Mouse (Mus musculus): ENCODE results near the gene Vps25.

Gene Vps25

DNA sequence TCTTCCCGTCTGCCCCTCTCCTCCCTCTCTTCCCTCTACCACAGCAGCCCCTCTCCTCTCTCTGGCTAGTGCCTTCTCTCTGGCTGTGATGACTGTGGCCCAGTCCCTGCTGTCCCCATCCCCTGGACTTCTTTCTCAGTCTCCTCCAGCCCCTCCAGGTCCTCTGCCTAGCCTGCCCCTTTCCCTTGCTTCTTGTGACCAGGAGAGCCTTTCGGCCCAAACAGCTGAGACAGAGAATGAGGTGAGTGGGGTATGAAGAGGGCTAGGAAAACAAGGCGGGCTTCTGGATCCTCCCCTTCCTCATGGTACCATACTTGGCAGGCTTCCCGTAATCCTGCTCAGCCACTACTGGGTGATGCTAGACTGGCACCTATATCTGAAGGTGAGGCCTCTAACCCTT lies 21.8 kb downstream of the Vps25 start:
- in situ Hi-C loops (cut with MboI, MseI), result no loop called here

DNA sequence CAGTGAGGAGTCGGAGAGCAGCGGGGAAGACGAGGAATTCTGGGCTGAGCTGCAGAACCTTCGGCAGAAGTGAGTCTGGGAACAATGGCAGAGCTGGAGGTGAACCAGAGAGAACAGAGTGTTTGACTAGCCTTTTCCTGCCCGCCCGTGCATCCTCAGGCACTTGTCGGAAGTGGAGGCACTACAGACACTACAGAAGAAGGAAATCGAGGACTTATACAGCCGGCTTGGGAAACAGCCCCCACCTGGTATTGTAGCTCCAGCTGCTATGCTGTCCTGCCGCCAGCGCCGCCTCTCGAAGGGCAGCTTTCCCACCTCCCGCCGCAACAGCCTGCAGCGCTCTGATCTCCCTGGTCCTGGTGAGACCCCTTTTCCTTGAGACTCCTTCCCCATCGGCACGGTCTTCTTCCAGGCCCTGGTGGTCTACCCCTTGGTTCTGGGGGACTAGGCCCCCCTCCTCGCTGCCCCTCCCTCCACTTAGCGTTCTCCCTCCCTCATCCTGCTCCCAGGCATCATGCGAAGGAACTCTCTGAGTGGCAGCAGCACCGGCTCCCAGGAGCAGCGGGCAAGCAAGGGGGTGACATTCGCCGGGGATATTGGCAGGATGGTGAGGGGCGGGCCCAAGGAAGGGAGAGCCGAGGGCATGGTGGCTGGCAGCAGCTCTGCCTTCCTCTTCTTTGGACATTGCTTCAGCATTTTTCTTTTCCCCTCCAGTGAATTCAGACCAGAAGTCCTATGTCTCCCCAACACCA lies 23.0 kb downstream of the Vps25 start:
- in situ Hi-C loops (cut with MboI, MseI), result no loop called here

- in situ Hi-C loops (cut with MboI, MseI), result no loop called here
Observed at GRCm38 (mm10) chr11:101277381-101278222, 24.1 kb downstream of the Vps25 start.

DNA sequence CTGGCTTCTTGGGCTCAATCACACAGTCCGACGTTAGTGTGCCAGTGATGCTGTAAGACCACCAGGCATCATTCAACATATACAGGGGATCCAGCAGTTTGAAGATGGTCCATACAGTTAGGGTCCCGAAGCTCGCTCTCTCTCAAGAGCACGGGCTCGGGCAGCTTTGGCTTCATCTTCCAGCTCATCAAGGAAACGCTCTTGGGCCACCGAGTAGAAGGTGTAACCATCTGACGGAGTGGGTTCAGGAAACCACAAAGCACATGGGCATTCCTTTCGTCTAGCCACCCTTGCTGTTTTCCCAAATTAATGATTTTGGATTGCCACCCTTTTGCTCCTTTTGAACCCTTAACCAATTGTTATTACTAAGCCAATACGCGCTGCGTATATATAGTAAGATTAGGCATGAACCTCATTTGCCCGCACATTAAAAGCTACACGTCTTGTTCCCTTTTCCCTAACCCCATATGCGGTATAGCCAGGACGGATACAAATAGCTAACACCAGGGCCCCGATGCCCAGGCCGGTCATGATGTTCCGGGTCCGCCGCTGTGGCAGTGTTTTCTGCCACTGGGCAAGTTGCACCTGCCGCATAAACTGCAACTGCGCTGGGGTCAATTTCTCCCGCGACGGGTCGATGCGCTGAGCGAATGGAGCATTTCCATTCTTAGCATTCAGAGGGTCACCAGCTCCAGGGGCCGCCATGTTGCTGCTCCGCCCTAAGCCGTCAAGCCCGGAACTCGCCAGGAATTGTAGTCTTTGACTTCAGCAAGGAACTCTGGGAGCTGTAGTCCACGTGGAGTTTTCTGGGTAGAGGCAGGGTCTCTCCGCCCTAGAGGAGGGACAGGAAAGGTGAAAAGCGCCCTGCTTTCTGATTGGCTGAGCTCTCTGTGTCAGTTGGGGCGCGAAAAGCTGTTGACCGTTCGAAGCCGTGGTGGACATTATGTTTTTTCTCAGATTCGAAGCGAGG lies 25.0 kb downstream of the Vps25 start, which contains the start of the genes Cntd1 and Coa3:
Cntd1 (plus strand) TSS at position 790 of the 970 bp plus-strand sequence.
Coa3 (minus strand) TSS at position 892 of the 970 bp plus-strand sequence.
- in situ Hi-C loops (cut with MboI, MseI), result no loop called here

- in situ Hi-C loops (cut with MboI, MseI), result no loop called here
Observed at GRCm38 (mm10) chr11:101279193-101279569, 25.7 kb downstream of the Vps25 start.

DNA sequence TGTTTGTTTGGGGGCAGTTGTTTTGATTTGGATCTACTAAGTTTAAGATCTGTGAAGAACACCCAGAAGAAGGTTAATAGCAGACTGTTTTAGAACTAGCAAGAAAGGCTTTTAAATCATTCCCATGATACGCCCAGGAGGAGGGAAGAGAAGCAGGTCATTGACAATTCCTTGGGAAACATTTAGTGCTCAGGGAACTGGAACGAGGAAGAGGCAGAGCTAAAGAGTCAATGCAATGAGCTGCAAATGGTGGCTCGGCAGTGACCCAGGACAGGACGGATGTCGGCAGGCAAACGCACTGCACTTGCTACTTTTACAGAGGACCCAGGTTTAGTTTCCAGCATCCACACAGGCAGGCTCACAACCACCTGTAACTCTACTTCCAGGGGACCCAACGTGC lies 27.3 kb downstream of the Vps25 start:
- in situ Hi-C loops (cut with MboI, MseI), result no loop called here

- in situ Hi-C loops (cut with MboI, MseI), result no loop called here
Observed at GRCm38 (mm10) chr11:101282896-101283295, 29.4 kb downstream of the Vps25 start.

GRCm38 (mm10) chr11:101283805-101284204 lies 30.3 kb downstream of the Vps25 start:
- in situ Hi-C loops (cut with MboI, MseI), result no loop called here

GRCm38 (mm10) chr11:101287306-101287705 lies 33.8 kb downstream of the Vps25 start:
- in situ Hi-C loops (cut with MboI, MseI), result no loop called here

DNA sequence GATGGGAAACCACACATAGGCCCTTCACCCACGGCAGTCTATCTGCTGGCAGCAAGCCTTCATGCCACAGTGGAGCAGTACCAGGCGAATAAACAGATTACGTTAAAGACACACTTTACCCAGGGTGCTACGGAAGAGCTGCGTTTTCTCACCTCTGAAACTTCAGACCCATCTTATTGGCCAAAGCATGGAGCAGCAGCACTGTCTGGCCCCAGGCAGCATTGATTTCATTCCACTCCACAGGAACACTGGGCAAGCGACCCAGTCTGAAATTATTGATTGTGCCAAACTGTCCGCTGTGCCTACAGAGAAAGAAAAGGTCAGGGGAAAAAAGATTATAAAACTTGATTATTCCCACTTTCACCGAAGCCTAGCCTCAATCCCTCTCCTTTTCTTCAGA lies 37.7 kb downstream of the Vps25 start:
- in situ Hi-C loops (cut with MboI, MseI), result no loop called here

- in situ Hi-C loops (cut with MboI, MseI), result no loop called here
Observed at GRCm38 (mm10) chr11:101295191-101295590, 41.7 kb downstream of the Vps25 start.

DNA sequence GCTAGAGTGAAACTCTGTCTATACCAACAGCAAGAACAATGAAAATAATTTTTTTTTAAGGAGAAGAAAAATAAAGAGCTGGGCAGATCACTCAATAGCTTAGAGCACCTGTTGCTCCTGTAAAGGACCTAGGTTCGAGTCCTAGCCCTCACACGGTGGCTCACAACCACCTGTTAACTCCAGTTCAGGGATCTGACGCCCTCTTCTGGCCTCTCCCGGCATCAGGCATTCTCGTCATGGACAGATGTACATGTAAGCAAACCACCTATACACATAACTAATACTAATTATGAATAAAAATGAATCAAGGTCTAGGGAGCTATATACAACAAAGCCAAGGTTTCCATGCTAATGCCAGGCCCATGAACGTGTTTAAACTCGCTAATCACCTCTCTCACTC lies 47.4 kb downstream of the Vps25 start:
- in situ Hi-C loops (cut with MboI, MseI), result no loop called here

GRCm38 (mm10) chr11:101301299-101302003 lies 47.9 kb downstream of the Vps25 start:
- in situ Hi-C loops (cut with MboI, MseI), result no loop called here

GRCm38 (mm10) chr11:101302004-101302798 lies 48.7 kb downstream of the Vps25 start, which contains the start of gene Becn1:
TSS of gene Becn1 (minus strand) at chr11:101302286.
- in situ Hi-C loops (cut with MboI, MseI), result no loop called here

DNA sequence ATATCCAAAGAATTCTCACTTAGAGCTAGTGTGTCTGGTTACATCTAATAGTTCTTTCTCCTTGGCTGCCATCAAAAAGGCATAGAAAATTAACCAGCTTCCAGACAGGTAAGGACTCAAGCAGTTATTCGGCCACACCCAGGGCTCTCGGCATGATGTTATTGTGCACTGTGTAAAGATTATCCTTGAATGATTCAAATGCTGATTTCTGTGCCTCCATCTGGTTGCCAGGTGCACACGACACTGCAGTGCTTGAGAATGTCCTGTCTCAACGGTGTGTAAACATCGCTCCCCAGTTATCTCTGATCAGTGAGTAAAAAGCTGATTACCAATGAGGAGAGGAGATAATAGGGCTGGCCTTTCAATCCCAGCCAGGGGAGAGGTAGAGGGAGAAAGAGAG lies 54.2 kb downstream of the Vps25 start:
- in situ Hi-C loops (cut with MboI, MseI), result no loop called here
